Mouse (Mus musculus): ENCODE data around the gene Hnrnpl. TPM values are rescaled to one million over a fixed set of nuclear protein-coding genes. Genes with fewer than 3 reads are reported as not detected.

The Hnrnpl gene
- polyA plus RNA-seq (2017; shearing (Covaris generic)), result 428 TPM

DNA sequence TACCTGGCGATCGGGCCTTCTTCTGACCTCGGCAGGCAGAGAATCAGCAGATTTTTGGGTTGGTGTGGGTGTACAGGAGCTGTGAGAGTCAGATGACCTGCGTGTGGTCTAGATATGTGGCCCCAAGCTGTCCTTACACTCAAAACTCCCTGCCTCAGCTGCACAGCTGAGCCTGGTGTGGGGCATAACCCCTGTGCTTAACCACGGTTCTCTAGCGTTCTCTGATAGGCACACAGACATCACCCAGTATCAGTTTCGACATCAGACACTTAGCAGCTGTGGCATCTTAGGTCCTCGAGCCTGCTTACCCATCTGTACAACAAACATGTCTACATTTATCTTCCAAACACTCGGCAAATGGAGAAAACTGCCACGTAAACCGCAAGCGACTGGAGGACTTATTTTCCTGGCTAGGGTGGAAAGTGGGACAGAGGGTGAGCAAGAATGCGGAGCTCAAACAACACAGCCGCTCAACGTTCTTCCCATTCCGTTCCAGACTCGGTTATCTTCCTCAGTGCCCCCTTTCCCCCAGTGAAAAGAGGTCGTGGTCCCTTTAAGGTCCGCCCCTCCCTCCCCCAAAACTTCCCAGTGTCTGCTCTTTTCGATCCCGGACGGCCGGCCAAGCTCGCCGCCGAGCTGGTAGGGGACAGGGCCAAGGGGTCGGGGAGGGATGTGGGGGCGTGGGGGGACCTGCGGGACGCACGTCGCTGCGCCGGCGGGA lies at the start of gene Hnrnpl:
Gene Hnrnpl, plus strand, starts transcription at position 321 of the 721 bp plus-strand sequence.

DNA sequence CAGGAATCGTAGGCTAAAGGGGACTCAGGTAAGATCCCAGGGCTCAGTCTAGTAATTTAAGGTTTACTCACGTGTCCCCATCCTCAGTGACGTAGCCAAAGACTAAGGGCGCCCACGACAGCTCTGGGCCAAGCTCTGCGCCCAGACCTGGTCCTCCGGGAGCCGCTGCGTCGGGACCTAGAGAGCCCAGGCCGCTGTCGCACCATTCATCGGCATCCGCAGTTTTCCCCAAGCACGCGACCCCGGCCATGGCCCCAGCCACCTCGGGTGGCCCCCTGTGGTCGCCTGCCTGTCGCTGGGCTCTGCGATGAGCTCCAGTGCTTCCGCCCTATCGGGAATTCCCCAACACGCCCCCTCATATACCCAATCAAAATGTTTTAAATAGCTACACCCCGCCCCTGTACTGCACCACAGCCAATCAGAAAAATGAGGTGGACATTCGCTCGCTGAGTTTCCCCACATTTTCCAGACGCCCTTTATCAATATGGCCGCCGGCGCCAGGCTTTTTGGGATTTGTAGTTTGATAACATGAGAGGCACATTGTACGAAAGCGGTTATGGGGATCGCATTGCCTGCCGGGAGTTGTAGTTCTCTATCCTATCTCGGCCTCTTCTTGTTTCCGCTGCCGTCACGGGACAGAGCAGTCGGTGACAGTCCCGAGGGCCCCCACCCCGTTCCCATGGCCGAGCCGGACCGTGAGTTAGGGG lies 42.0 kb upstream of the Hnrnpl start, which contains the start of gene Sirt2:
Gene Sirt2, plus strand, starts transcription at position 563 of the 707 bp plus-strand sequence.

DNA sequence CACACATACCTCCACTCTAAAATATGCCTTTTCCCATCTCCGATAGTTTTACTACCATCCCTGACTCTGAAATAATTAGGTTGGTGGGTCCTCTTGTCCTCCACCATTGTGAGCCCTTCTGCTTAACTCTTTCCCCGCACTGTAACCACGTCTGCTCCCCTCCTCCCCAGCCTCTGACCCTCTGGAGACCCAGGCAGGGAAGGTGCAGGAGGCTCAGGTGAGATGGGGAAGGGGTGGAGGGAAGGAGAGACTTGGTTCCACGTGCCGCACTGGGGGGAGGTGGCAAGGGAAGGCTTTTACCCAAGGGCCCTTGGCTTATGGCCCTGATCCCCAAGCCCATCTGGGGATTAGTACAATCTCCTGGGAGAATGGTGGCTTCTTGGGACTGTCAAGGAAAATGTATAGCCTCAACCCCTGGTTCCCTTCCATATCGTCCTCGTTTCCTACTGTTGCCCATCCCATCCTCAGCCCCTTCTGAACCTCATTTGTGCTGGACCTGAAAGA lies 40.8 kb upstream of the Hnrnpl start, which contains the start of gene Nfkbib:
Gene Nfkbib, minus strand, starts transcription at position 51 of the 504 bp plus-strand sequence.

DNA sequence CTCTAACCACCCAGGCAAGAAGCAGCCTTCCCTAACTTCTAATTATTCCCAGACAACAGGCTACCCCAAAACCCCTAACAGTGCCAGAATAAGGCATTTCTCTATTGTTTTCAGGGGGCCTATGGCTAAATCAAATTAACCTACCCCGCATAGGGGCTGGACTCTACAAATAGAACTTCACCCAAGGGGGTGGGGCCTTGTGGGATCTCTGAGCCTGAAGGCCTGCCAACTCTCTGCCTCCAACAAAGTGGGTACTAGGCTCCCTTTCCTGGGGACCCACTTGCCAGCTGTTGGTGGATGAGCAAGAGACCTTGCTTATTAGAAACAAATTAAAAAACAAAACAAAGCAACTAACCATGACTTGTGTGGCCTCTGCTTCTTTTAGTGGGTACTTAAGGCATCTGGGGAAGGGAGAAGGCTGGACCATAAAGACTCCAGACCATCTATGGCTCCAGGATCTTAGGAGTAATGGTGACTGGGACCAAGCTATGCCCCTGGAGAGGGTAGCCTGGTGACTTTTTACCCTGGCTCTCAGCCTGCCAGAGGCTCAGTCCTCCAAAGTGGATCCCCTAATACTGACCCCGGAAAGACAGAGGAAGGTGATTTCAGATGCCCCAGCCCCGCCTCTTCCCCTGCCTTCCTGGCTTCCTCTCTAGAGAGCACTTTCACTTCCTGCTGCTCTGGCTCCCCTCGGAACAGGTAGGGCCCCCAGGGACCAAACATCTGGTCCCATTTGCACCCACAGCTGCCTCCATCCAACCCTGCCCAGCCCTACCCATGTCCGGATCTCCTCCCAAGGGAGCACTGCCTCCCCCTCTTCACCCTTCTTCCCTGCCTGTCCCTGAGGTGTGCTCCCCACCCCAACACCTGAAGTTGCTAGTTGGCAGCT lies 19.8 kb upstream of the Hnrnpl start, which contains the start of gene Rinl:
Gene Rinl, plus strand, starts transcription at position 663 of the 889 bp plus-strand sequence.

DNA sequence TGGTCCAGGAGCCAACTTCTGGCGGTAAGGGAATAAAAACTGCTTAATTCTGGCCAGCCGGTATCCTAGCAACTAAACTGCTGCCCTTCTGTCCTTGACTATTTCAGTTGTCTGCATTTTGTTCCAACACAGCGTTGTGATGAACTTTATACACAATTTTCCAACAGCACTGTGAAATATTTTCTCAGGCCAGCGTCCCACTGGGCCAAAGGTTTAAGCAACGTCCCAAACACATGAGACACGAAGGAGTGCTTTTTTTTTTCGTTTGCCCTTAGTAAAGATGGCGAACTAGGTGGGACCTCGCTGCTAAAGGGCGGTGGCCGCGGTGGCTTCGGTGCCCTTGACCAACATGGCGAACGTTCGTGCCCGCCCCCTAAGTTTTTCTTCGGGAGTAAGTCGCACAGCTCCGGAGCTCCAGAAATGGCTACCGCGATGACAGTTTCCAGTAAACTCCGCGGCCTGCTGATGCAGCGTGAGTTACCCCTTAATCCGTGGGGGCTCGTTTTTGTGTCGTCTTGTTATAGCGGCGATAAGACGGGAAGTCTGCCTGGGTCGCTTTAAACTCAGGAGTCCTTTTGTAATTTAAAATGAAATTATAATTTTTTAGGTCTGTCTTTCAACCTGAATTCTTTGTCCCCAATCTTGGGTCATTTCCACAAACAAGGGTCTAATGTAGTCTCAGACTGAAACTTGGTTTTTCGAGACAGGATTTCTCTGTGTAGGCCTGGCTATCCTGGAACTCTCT lies 16.8 kb downstream of the Hnrnpl start, which contains the start of gene Ech1:
Gene Ech1, plus strand, starts transcription at position 277 of the 745 bp plus-strand sequence.

DNA sequence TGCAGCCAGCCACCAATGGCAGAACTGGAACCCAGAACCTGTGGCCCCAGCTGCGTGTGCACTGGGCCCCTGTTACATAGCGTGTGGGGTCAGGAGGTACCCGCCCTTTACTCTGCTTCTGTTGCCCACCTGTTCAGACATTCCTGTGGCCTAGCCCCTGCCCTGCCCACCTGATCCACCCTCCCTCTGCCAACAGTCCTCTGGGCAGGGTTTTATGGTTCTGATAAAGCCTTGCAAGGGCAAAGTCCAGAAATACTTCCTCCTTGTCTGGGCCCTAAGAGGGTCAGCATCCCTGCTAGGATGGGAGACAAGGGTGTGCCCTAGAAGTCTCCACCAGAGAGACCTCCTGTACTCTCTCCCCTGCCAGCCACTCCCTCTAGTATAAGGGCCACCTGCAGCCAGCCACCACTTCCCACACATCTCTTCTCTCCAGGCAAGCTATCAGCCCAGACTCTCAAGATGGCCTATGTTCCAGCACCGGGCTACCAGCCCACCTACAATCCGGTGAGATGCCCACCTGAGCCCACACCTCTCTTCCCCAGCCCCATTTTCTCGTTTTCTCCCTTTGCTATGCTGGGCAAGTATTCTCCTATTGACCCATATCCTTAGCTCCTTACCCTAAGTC lies 25.5 kb downstream of the Hnrnpl start, which contains the start of gene Lgals4:
Gene Lgals4, plus strand, starts transcription at position 132 of the 625 bp plus-strand sequence.

DNA sequence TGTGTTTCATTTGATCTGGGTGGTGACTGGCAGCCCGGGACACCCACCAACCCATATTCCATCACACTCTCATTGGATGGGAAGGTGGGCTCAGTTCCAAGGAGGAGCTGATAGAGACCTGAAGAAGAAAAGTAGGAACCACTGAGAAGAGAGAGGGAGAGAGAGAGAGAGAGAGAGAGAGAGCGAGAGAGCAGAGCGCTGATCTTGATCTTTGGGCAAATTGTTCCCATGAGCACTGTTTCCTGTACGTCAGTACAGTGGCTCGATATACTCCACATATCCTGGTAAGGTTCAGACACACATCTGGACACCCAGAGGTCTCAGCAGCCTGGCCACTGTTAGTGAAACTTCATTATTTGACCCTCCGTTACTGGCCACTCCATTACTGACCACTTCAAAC lies 55.2 kb downstream of the Hnrnpl start, which contains the start of gene Lgals7:
Gene Lgals7, plus strand, starts transcription at position 314 of the 400 bp plus-strand sequence.

Other genes with a start within 250 kb of the Hnrnpl start
- 48.1 TPM for gene Samd4b, start 210.4 kb upstream of the Hnrnpl start, polyA plus RNA-seq (2017; shearing (Covaris generic))
- 6.2 TPM for gene Pak4, start 210.4 kb upstream of the Hnrnpl start, polyA plus RNA-seq (2017; shearing (Covaris generic))
- not detected for gene Acp7, start 177.2 kb upstream of the Hnrnpl start, polyA plus RNA-seq (2017; shearing (Covaris generic))
- gene Fbxo27, start 115.7 kb upstream of the Hnrnpl start, polyA plus RNA-seq (2017; shearing (Covaris generic)), result 1.0 TPM
- 16.6 TPM for gene Fbxo17, start 91.7 kb upstream of the Hnrnpl start, polyA plus RNA-seq (2017; shearing (Covaris generic))
- gene Mrps12, start 66.7 kb upstream of the Hnrnpl start, polyA plus RNA-seq (2017; shearing (Covaris generic)), result 48.4 TPM
- 21.3 TPM for gene Sars2, start 66.5 kb upstream of the Hnrnpl start, polyA plus RNA-seq (2017; shearing (Covaris generic))
- not detected for gene Ccer2, start 52.4 kb upstream of the Hnrnpl start, polyA plus RNA-seq (2017; shearing (Covaris generic))
- 70.1 TPM for gene Sirt2, start 41.8 kb upstream of the Hnrnpl start, polyA plus RNA-seq (2017; shearing (Covaris generic))
- 139 TPM for gene Nfkbib, start 41.0 kb upstream of the Hnrnpl start, polyA plus RNA-seq (2017; shearing (Covaris generic))
- gene Rinl, start 19.6 kb upstream of the Hnrnpl start, polyA plus RNA-seq (2017; shearing (Covaris generic)), result 155 TPM
- 114 TPM for gene Ech1, start 16.7 kb downstream of the Hnrnpl start, polyA plus RNA-seq (2017; shearing (Covaris generic))
- 29.6 TPM for gene Lgals4, start 25.3 kb downstream of the Hnrnpl start, polyA plus RNA-seq (2017; shearing (Covaris generic))
- 1.9 TPM for gene Lgals7, start 55.3 kb downstream of the Hnrnpl start, polyA plus RNA-seq (2017; shearing (Covaris generic))
- gene Capn12, start 72.9 kb downstream of the Hnrnpl start, polyA plus RNA-seq (2017; shearing (Covaris generic)), result 0.25 TPM
- gene Actn4, start 153.8 kb downstream of the Hnrnpl start, polyA plus RNA-seq (2017; shearing (Covaris generic)), result 297 TPM
- 355 TPM for gene Eif3k, start 173.3 kb downstream of the Hnrnpl start, polyA plus RNA-seq (2017; shearing (Covaris generic))
- 107 TPM for gene Map4k1, start 173.5 kb downstream of the Hnrnpl start, polyA plus RNA-seq (2017; shearing (Covaris generic))

Data from naive thymus-derived CD4-positive, alpha-beta T cell, adult 5 months (primary cell).